Mouse (Mus musculus): ENCODE measurements at regions not wholly inside any gene's neighbourhood (a gene's known extent, or its start where the extent isn't known, plus 50 kb on each side); places are given as distances from the start of the nearest gene placed in this dataset.
A peak's percentile ranks its signal among the peaks of the same experiment; 100 is the strongest.
"Not testable (repeated sequence)": the region's sequence is repeated elsewhere in the genome, so short reads cannot be mapped to it uniquely, and the experiment has no call there.

GRCm38 (mm10) chr17:3038067-3038466 is 76.7 kb upstream of the Scaf8 start:
- Histone ChIP-seq H3K4me3 (no peak overlapping the region), H3K27ac (no peak overlapping the region)
- no peak for TF ChIP-seq CTCF (conservative IDR thresholded peaks at IDR 0.05)
- no peak for DNase-seq (ENCODE audit: low spot score in 2 of 2)

DNA sequence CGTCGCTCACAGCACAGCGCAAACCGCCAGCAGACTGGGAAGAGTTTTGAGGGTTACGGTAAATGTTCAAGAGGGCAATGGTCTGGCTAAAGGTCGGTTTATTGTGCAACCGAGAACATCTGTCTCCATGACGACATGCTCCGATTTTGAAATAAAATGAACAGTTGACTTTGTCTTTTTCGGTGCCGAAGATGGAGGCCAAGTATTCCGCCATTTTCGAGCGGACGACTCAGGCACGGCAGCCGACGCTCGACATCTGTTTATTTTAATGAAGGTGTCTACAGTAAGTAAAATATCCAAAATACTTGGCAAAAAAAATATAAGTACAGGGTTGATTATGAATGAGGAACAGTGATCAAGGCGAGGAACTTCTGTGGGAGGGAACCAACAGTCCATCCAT is 70.3 kb upstream of the Scaf8 start:
- H3K4me3 ChIP-seq; H3K27ac ChIP-seq; DNase-seq (ENCODE audit: low spot score in 2 of 2): not testable (repeated sequence)

DNA sequence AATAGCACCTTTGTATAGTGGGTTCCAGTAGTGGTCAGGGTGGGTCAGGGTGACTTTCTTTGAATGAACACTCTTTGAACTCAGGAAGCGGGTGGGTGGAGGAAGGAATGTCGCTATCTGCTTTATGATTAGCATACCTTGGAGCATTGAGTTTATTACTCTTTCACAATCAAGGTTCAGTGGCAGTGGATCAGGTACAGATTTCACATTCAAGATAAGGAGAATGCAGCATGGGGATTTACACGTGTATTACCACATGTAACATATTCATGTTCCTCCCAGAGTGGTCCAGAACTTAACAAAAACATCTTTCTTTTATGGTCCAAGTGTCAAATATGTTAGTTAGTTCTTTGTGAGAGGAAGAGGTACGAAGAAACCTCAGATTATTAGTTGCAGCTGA is 60.9 kb upstream of the Scaf8 start:
- not testable (repeated sequence) for DNase-seq (ENCODE audit: low spot score in 2 of 2); H3K27ac ChIP-seq; H3K4me3 ChIP-seq

GRCm38 (mm10) chr17:3054848-3055247 is 59.9 kb upstream of the Scaf8 start:
- H3K27ac ChIP-seq; H3K4me3 ChIP-seq; DNase-seq (ENCODE audit: low spot score in 2 of 2): not testable (repeated sequence)

DNA sequence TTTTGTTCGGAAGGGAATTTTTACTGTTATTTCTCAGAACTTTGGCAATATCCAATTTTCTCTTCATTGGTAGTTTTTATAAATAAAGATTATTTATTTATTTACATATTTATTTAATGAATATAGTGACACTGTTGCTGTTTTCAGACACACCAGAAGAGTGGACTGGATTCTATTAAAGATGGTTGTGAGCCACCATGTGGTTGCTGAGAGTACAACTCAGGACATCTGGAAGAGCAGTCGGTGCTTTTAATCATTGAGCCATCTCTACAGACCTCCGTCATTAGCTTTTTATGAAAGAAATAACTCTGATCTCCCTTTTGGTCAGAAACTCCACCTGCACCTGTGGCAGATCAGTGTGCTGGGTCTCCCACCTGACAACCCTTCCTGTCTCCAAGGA is 59.4 kb upstream of the Scaf8 start:
- peak; percentile 34 for TF ChIP-seq CTCF (conservative IDR thresholded peaks at IDR 0.05)
- not testable (repeated sequence) for DNase-seq (ENCODE audit: low spot score in 2 of 2); H3K4me3 ChIP-seq; H3K27ac ChIP-seq

DNA sequence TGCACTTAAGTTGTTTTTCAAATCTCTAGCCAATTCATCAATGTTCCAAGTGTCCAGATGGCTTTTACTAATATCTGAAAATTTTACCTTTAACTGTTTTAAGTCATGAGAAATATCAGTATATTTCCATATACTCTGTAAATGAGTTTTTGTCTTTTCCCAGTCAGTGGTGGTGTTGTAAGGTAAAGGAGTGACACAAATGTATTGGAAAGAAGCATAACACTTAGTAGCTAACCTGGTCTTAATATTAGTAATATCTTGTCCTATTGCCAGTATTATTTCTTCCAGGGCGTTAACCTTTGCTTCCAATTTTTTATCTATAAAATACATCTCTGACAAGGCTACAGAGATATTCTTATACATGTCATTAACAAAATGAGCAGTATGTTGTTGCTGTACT is 51.4 kb upstream of the Scaf8 start:
- not testable (repeated sequence) for DNase-seq (ENCODE audit: low spot score in 2 of 2); H3K4me3 ChIP-seq

More for the DNA sequence above, 51.4 kb upstream of the Scaf8 start:
- H3K27ac ChIP-seq = not testable (repeated sequence)
